Mouse (Mus musculus) cortical plate, adult 2 months (tissue): Measurements from ENCODE around the gene Abat. TPM values are rescaled to one million over a fixed set of nuclear protein-coding genes. Genes with fewer than 3 reads are reported as not detected.

ENCODE experiments used
- H3K27ac ChIP-seq: fragments of 200-500 bp; 2 replicates; pipeline ENCODE4 v1.5.1; 2012; ENCODE audit warnings: low read length, control low read depth, inconsistent platforms; ENCODE audit not compliant: insufficient read depth
- H3K4me1 ChIP-seq: fragments of 200-500 bp; 2 replicates; pipeline ENCODE4 v1.6.1; 2011; ENCODE audit warnings: low read length; ENCODE audit not compliant: control insufficient read depth, insufficient read depth
- H3K4me3 ChIP-seq: fragments of 200-500 bp; 2 replicates; pipeline ENCODE4 v1.5.1; 2011; ENCODE audit warnings: mild to moderate bottlenecking, low read length, control low read depth; ENCODE audit not compliant: insufficient read depth
- CTCF ChIP-seq: fragments of 200-500 bp; IDR thresholded peaks from 2 replicates; pipeline ENCODE4 v1.5.1; 2011; ENCODE audit warnings: mild to moderate bottlenecking, control low read depth, low read length; ENCODE audit not compliant: insufficient read depth; ENCODE audit errors: extremely low read depth
- POLR2A ChIP-seq: fragments of 200-500 bp; IDR thresholded peaks from 2 replicates; pipeline ENCODE4 v1.6.1; 2011; ENCODE audit warnings: mild to moderate bottlenecking, low read length, control low read depth; ENCODE audit not compliant: insufficient read depth; ENCODE audit errors: extremely low read depth
- polyA plus RNA-seq: library from polyadenylated mRNA; depleted of rRNA; stranded (reverse); fragments of >200 nt; gene quantifications from 2 replicates; pipeline ENCODE4 v1.2.3, GENCODE M21; 2012

The Abat gene
- polyA plus RNA-seq, 1 experiment: 173 TPM

DNA sequence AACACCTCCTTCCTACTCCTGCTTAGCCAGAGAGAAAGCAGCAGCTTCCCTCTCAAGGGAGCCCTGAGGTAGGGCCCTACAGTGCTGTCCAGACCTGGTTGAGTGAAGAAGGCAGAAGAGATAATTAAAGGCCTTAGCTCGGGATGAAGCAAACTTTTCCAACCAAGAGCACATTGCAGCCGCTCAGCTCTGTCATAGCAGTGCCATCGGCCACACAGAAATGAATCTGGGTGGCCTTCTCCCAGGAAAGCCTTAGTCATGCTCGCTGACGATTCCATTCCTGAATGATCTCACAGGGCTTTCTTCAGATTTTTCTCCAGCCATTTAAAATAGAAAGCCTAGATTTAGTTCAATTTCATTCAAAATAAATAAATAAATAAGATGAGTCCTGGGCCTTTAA lies 3.3 kb upstream of the Abat start:
- no peak overlapping the region for H3K27ac ChIP-seq
- no peak overlapping the region for H3K4me3 ChIP-seq
- H3K4me1 ChIP-seq: 0 out of 2 replicates have a peak, but pooled peaks cover 2% of the 10 kb centered on the region
- TF ChIP-seq CTCF (no peak), POLR2A (no peak)

DNA sequence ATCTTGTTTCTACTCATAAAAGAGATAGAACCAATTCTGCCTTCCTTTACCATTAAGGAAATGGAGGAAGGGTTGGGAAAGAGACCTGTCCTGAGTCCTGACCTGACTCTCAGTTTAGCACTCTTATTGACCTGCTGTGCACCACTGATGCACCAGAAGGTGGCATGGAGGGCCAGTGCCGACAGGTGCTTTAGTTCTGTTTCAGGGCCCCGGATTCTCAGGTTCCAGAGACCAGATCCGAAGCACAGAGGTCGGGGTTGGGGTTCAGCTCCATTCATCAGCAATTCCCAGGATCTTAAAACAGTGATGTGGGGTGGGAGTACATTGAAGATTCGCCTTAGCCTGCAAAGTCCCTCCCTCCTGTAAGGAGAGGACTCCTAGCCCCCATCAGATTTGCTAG lies 399 bp upstream of the Abat start:
- Histone ChIP-seq H3K4me1 (peaks cover 3% of the 10 kb centered on the region; the same call in 1 of the 2 replicates), H3K27ac (no peak overlapping the region), H3K4me3 (peak overlapping the region; percentile 52)
- no peak for TF ChIP-seq POLR2A
- TF ChIP-seq CTCF: no peak

DNA sequence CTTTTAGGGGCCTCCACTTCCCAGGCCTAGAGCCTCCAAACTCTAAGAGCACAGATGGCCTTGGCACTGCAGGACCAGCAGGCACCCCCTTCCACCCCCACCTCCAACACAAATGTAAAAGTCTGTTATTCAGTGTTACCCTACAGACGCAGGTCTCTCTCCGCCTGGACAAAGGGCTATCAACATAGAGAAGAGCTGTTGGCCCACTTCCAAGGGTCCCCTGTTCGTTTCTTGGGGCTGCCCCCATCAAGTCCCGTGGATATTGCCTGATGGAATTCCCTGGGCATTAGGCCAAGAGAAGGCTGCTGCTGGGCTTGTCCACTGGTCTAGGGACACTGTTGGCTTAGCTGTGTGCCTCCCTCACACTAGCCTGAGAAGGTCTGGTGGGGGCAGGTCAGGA lies 951 bp downstream of the Abat start:
- Histone ChIP-seq H3K4me3 (peak overlapping the region; percentile 52), H3K4me1 (peaks cover 3% of the 10 kb centered on the region; the same call in 1 of the 2 replicates), H3K27ac (no peak overlapping the region)
- TF ChIP-seq POLR2A: no peak
- TF ChIP-seq CTCF: no peak

DNA sequence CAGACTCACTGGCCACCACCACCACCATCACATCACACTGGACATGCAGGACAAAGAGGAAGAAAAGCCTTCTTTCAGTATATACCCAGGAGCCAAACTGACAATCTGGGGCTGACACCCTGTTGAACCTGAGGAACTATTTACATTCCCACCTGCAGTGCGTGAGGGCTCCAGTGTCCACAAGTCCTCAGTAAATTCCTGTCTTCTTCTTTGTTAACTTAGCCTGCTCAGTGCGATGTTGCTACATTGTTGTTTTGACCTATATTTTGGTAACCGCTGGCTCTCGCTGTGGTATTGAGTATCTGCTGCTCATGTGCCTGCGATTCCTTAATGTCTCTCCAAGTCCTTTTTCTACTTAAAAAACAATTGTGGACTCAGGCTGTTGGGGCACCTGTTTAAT lies 7.3 kb downstream of the Abat start:
- no peak overlapping the region for H3K4me3 ChIP-seq
- peaks cover 3% of the 10 kb centered on the region; the same call in 1 of the 2 replicates for H3K4me1 ChIP-seq
- no peak overlapping the region for H3K27ac ChIP-seq
- TF ChIP-seq CTCF: no peak
- TF ChIP-seq POLR2A: no peak

DNA sequence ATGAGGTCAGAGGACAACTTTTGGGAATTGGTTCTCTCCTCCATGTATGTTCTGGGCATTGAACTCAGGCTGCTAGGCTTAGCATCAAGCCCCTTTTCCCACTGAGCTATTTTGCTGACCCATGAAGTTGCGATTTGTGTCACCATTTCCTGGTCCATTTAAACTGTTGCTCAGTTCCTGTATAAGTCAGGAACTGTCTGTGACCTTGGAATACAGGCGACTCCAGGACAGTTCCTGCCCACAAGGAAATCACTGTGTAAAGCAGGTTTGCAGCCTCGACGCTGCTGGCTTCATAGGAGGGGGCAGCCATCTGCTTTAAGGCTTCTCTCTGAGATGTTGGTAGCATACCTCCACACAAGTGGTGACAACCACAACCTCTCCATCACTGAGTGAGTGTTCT lies 8.1 kb downstream of the Abat start:
- Histone ChIP-seq H3K27ac (no peak overlapping the region), H3K4me1 (peaks cover 3% of the 10 kb centered on the region; the same call in 1 of the 2 replicates), H3K4me3 (no peak overlapping the region)
- TF ChIP-seq CTCF (no peak), POLR2A (no peak)

DNA sequence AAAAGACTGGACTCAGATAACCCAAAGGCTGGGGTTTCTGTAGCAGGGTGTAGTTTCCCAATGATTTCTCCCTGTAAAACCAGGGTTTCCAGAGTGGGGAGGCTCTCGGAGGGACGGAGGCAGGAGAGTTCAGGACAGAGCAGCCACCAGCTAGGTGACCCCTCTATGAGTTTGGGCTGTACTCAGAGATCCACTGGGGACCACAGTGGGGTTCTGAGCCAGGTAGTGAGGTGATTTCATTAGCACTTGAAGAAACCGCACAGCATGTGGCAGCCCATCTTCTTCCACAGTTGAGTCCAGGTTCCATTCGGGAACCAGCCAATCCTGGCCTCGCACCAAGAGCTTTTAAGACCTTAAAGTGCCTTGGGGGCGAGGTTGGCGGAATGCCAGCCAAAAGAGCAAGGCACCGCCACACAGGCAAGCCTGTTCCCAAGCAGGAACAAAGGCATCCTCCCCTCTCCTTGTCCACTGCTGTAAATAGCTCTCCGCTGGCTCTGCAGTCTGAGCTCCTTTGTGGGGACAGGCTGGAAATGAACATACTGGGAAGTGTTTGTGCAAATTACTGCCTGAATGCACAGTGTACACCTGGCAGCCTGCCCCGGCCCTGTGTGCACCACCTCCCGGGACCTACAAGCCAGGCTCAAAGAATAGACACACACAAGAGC lies 10.4 kb downstream of the Abat start:
- TF ChIP-seq POLR2A: no peak
- TF ChIP-seq CTCF: no peak
- no peak overlapping the region for H3K27ac ChIP-seq

DNA sequence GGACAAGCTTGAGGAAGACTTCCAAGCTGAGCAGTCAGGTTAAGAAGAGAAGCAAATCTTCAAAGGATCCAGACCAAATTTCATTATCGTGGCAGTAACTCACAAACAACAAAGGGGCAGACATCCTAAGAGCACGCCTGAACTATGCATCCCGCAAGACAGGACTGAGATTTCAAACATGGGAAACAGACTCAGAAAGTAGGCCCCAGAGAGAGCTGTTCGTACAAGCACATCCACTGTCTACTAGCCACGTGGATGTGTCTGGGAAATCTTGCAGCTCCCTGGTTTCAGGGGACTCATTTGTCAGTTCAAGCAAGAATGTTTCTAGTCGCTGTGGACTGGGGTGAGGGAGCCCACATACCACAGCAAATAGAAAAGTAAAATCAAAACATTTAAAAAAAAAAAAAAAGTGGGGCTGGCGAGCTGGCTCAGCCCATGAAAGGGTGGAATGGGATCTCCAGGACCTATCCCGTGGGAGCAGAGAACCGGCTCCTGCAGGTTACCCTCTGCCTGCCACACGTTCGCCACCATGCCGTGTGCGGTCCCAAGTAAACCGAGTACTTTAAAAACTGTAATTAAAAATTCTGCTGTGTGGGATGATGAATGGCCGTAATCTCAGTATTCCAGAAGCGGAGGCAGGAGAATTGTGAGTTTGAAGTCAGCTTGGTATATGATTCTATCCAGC lies 11.1 kb downstream of the Abat start:
- H3K4me1 ChIP-seq: peaks cover 2% of the 10 kb centered on the region; the same call in 1 of the 2 replicates
- no peak for TF ChIP-seq POLR2A
- TF ChIP-seq CTCF: no peak
- H3K27ac ChIP-seq: no peak overlapping the region
- H3K4me3 ChIP-seq: no peak overlapping the region

More for the DNA sequence above, 10.4 kb downstream of the Abat start:
- H3K4me1 ChIP-seq: peaks cover 2% of the 10 kb centered on the region; the same call in 1 of the 2 replicates
- no peak overlapping the region for H3K4me3 ChIP-seq

DNA sequence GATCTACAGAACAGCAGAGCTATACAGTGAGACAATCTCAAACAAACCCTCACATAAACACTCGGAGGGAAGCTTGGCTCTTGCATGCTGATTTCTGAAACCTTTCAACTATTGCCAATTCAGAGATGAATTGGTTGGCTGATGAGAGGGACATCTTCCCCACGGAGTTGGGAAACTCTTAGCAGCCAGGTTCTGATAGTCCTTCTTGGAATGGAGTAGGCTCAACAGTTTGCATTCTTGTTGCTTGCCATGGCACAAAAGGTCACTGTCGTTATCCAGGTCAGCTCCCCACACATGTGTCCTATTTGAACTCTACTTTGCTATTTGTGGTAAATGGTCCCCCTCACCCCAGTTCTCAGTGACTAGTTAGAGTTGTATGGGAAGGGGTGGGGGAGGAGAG lies 12.1 kb downstream of the Abat start:
- H3K4me3 ChIP-seq: no peak overlapping the region
- H3K27ac ChIP-seq: no peak overlapping the region
- peaks cover 4% of the 10 kb centered on the region; the same call in 1 of the 2 replicates for H3K4me1 ChIP-seq
- TF ChIP-seq CTCF (no peak), POLR2A (no peak)

DNA sequence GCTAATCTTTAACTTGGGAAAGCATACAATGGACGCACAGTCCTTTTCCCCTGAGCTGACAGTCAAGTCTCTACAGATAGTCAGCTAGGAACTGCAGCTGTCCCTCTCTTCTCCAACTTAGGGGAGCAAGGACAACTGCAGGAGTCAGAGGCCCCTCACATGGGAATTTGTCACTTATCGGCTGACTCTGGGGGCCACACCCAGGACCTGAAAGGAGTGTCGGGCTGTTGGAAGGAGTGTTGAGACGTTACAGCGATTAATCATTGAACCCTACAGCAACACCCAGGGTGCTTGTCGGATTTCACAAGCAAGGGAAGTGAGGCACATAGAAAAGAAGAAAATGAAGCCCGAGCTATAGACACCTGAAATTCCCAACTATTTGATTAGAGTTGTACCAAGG lies 12.6 kb downstream of the Abat start:
- Histone ChIP-seq H3K4me1 (peaks cover 4% of the 10 kb centered on the region; the same call in 1 of the 2 replicates), H3K27ac (no peak overlapping the region), H3K4me3 (no peak overlapping the region)
- TF ChIP-seq POLR2A (no peak), CTCF (no peak)

DNA sequence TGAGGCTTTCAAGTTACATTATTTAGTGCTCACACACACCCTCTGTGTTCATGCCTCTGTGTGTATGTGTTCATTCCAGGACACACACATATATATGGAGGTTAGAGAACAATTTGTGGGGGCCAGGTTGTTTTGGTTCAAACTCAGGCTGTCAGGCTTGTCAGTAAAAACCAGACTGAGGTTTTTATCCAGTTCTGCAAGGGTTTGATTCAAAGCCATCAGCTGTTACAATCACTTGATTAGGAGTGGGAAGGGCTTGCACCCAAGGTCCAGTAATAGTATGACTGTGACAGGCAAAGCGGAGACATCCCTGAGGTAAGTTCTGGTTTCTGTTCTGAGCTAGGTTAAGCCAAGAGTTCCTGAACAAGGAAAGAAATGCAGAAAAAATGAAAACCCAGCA lies 16.2 kb downstream of the Abat start:
- H3K27ac ChIP-seq: no peak overlapping the region
- H3K4me1 ChIP-seq: peaks cover 2% of the 10 kb centered on the region; the same call in 1 of the 2 replicates
- TF ChIP-seq CTCF (no peak), POLR2A (no peak)
- no peak overlapping the region for H3K4me3 ChIP-seq
